Mouse (Mus musculus): ENCODE data around the gene Npy. TPM values are rescaled to one million over a fixed set of nuclear protein-coding genes. Genes with fewer than 3 reads are reported as not detected.

Gene Npy
- total RNA-seq, 2 experiments from 2014 or later, result not detected

DNA sequence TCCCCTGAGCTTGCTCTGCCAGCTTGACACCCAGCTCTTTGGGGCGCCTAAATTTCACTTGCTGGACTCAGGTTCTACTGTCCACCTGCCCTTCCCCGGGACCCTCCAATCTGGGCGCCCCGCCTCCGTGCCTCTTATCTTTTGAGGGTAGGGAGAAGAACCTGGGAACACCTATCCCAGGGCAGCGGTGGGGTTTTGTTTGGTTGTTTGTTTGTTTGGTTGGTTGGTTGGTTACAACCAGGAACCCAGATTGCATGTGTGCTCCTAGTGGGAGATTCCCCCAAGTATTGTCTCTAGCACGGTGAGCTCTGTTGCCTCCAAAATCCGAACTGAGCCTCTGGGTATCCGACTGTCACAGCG lies 341 bp downstream of the Npy start:
- H3K4me3 ChIP-seq, result peak overlapping the region; percentile 68

DNA sequence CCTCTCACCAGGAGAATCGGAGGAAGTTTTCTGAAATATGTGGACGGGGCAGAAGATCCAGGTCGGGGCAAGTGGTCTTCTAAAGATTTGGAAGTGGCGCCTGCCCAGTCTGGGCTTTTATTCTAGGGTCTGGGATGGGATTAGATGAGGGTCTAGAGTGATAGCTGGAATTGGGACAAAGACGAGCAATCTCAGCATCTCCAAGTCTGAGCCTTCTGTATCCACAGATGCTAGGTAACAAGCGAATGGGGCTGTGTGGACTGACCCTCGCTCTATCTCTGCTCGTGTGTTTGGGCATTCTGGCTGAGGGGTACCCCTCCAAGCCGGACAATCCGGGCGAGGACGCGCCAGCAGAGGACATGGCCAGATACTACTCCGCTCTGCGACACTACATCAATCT lies 861 bp downstream of the Npy start:
- Histone ChIP-seq H3K27ac (no peak overlapping the region), H3K4me3 (no peak overlapping the region)
- intact Hi-C loops (cut with DNase I), result no loop called here
- DNase-seq, result no peak
- TF ChIP-seq CTCF (IDR thresholded peaks at IDR 0.05), result no peak

More for the DNA sequence above, 341 bp downstream of the Npy start:
- DNase-seq, result no peak
- intact Hi-C loops (cut with DNase I), result no loop called here
- H3K27ac ChIP-seq, result no peak overlapping the region
- no peak for TF ChIP-seq CTCF (IDR thresholded peaks at IDR 0.05)

DNA sequence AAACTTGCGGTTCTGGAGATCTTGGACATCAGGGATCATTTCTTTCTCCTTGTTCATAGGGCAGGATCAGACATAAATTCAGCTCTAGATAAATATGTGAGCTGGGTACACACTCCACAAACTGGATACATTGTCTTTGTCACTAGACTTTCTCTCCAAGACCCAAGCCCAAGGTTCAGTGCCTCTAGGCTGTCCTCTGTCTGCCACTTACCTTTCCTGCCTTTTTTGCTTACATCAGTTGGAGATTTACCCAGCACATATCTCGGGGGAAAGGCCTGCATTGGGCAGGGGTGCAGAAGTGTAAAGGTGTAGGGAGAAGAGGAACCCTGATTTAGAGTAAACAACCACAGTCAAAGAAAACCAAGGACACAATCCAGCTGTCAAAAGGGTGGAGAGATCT lies 1.3 kb downstream of the Npy start:
- intact Hi-C loops (cut with DNase I), result no loop called here
- no peak for DNase-seq
- no peak overlapping the region for H3K27ac ChIP-seq
- no peak for TF ChIP-seq CTCF (IDR thresholded peaks at IDR 0.05)
- H3K4me3 ChIP-seq, result no peak overlapping the region

- TF ChIP-seq CTCF (IDR thresholded peaks at IDR 0.05), result no peak
- intact Hi-C loops (cut with DNase I), result no loop called here
- no peak for DNase-seq
- Histone ChIP-seq H3K27ac (no peak overlapping the region), H3K4me3 (no peak overlapping the region)
Measured at GRCm38 (mm10) chr6:49831579-49831978, 9.1 kb downstream of the Npy start.

- no peak for DNase-seq
- no peak for TF ChIP-seq CTCF (IDR thresholded peaks at IDR 0.05)
- intact Hi-C loops (cut with DNase I), result no loop called here
- Histone ChIP-seq H3K27ac (no peak overlapping the region), H3K4me3 (no peak overlapping the region)
Measured at GRCm38 (mm10) chr6:49856830-49857229, 34.3 kb downstream of the Npy start.

GRCm38 (mm10) chr6:49867571-49867970 lies 45.1 kb downstream of the Npy start:
- Histone ChIP-seq H3K4me3 (no peak overlapping the region), H3K27ac (no peak overlapping the region)
- TF ChIP-seq CTCF (IDR thresholded peaks at IDR 0.05), result no peak
- intact Hi-C loops (cut with DNase I), result no loop called here
- no peak for DNase-seq

DNA sequence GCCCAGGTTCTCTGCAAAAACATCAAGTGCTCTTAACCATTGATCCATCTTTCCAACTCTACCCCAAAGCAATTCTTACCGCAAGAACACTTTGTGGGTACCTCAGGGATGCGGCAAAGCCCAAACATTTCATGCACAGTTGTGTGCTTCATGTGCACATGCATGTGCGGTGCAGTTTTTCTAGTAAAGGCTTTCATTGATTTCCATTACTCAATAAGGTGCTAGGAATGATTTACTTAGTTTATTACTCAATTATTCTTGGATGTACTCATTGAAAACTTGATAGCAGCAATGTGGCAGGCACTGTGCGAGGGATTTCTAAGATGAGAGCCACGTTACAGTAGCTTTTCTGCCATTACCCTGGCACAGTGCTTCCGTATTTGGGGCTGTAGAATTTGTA lies 48.6 kb downstream of the Npy start:
- no peak overlapping the region for H3K27ac ChIP-seq
- intact Hi-C loops (cut with DNase I), result no loop called here
- no peak for TF ChIP-seq CTCF (IDR thresholded peaks at IDR 0.05)
- no peak overlapping the region for H3K4me3 ChIP-seq
- no peak for DNase-seq

DNA sequence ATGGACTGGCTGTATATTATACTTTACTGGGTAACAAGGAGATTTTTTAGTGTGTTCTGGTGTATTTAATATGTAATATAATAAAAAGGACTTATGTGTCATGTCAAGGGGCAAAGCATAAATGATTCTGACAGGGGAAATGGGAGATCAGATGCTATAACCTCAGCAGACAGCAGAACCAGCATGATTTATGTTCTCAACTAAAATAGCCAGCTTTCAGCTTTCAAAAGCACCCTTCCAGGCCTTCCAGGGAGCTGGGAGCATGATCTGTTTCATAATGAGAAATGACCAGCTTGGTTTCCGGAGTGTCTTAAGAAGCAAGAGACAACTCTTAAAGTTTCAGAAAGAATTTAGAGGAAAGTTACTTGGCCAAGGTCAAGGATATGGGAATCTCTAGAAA lies 51.0 kb downstream of the Npy start:
- Histone ChIP-seq H3K27ac (no peak overlapping the region), H3K4me3 (no peak overlapping the region)
- TF ChIP-seq CTCF (IDR thresholded peaks at IDR 0.05), result no peak
- DNase-seq, result no peak
- intact Hi-C loops (cut with DNase I), result no loop called here

GRCm38 (mm10) chr6:49875160-49875559 lies 52.6 kb downstream of the Npy start:
- intact Hi-C loops (cut with DNase I), result no loop called here
- DNase-seq, result no peak
- H3K27ac ChIP-seq, result no peak overlapping the region
- TF ChIP-seq CTCF (IDR thresholded peaks at IDR 0.05), result no peak
- no peak overlapping the region for H3K4me3 ChIP-seq

- no peak for DNase-seq
- no peak for TF ChIP-seq CTCF (IDR thresholded peaks at IDR 0.05)
- intact Hi-C loops (cut with DNase I), result no loop called here
- no peak overlapping the region for H3K27ac ChIP-seq
- H3K4me3 ChIP-seq, result no peak overlapping the region
Measured at GRCm38 (mm10) chr6:49875791-49876190, 53.3 kb downstream of the Npy start.

Measured in gastrocnemius, adult 2 months (tissue).